Mouse (Mus musculus) stomach, postnatal 0 days (tissue): ENCODE results near the gene Abhd17c. TPM values are rescaled to one million over a fixed set of nuclear protein-coding genes. Genes with fewer than 3 reads are reported as not detected.

Experiments used
- ATAC-seq: fragments of 200-750 bp; cut with Nextera tagmentation; 2 replicates; pipeline ENCODE4 v1.8.0; 2017; ENCODE audit not compliant: low FRiP score, low TSS enrichment
- DNase-seq: peaks from one replicate; pipeline ENCODE4 v3.0.0-alpha.2; 2016; ENCODE audit warnings: low spot score
- H3K27ac ChIP-seq: fragments of 300-500 bp; sonication (generic); replicated peaks from 2 replicates; pipeline ENCODE4 v1.5.1; 2014; ENCODE audit warnings: mild to moderate bottlenecking, control low read depth
- H3K27me3 ChIP-seq: fragments of 300-500 bp; sonication (generic); 2 replicates; pipeline ENCODE4 v1.6.1; 2014; ENCODE audit warnings: low read length; ENCODE audit not compliant: control insufficient read depth, insufficient read depth
- H3K36me3 ChIP-seq: fragments of 300-500 bp; sonication (generic); 2 replicates; pipeline ENCODE4 v1.6.1; 2014; ENCODE audit warnings: low read length, mixed read lengths; ENCODE audit not compliant: control insufficient read depth, insufficient read depth
- H3K4me1 ChIP-seq: fragments of 300-500 bp; sonication (generic); replicated peaks from 2 replicates; pipeline ENCODE4 v1.6.1; 2014; ENCODE audit warnings: antibody characterized with exemption; ENCODE audit not compliant: control insufficient read depth, insufficient read depth
- H3K4me2 ChIP-seq: fragments of 300-500 bp; sonication (generic); replicated peaks from 2 replicates; pipeline ENCODE4 v1.6.1; 2014; ENCODE audit warnings: low read depth, mild to moderate bottlenecking, control low read depth, moderate library complexity
- H3K4me3 ChIP-seq: fragments of 300-500 bp; sonication (generic); 2 replicates; pipeline ENCODE4 v1.5.1; 2014; ENCODE audit warnings: low read depth, low read length, control low read depth
- H3K9ac ChIP-seq: fragments of 300-500 bp; sonication (generic); 2 replicates; pipeline ENCODE4 v1.6.1; 2014; ENCODE audit warnings: mild to moderate bottlenecking, low read length, control low read depth, mixed read lengths
- H3K9me3 ChIP-seq: fragments of 300-500 bp; sonication (generic); 2 replicates; pipeline ENCODE4 v1.6.1; 2016; ENCODE audit warnings: low read length; ENCODE audit not compliant: control insufficient read depth
- CTCF ChIP-seq: IDR thresholded peaks from 2 replicates; pipeline ENCODE4 v1.5.1; 2016; ENCODE audit warnings: antibody characterized with exemption, low read depth, mild to moderate bottlenecking, moderate library complexity
- EP300 ChIP-seq: optimal IDR thresholded peaks from 2 replicates; pipeline ENCODE3; 2016; ENCODE audit warnings: antibody characterized with exemption
- WGBS: fragments of 180-500 bp; shearing (Covaris S2); extraction: QIAGEN DNeasy Blood & Tissue Kit; methylation state at CpG from one replicate; pipeline ENCODE4 v1.1.7; 2014; 5-methylcytosine and 5-hydroxymethylcytosine counted together
- polyA plus RNA-seq: library from polyadenylated mRNA; unstranded; fragments of >200 nt; fragmentation: Nextera tagmentation; extraction: Ambion mirVana; gene quantifications from 2 replicates; pipeline ENCODE4 v1.2.1, GENCODE M21; 2015

The Abhd17c gene
- polyA plus RNA-seq, 1 experiment from 2014 or later: 59.7 TPM

- no peak overlapping the region for H3K9ac ChIP-seq
- WGBS: 53% methylated on average over 2 of the region's 2 CpGs
- no peak overlapping the region for H3K27ac ChIP-seq
- TF ChIP-seq EP300 (no peak), CTCF (no peak)
- H3K4me1 ChIP-seq: no peaks in the 10 kb centered on the region
- H3K27me3 ChIP-seq: no peaks in the 10 kb centered on the region
- no peaks in the 10 kb centered on the region for H3K36me3 ChIP-seq
- H3K9me3 ChIP-seq: no peaks in the 10 kb centered on the region
- no peak overlapping the region for H3K4me2 ChIP-seq
- DNase-seq (no peak), ATAC-seq (no peak)
- no peak overlapping the region for H3K4me3 ChIP-seq
Observed at GRCm38 (mm10) chr7:84164419-84164818, 12.7 kb upstream of the Abhd17c start.

DNA sequence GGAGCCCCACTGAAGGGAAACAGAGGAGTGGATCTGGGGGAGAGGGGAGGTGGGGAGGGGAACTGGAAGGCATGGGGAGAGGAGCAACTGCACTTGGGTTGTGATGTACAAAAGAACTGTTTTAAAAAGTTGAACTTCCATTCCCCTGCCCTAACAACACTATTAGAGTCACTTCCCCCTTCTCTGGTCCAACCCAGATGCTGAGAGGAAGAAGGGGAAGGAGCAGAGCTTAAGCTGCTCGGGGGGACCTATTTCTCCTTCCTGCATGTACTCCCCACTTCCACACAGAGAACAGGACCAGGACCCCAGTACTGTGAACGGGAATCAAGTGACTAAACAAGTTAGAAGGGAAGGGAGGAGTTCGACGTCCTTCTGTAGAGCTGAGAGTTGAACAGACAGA is 11.9 kb upstream of the Abhd17c start:
- H3K4me1 ChIP-seq: no peaks in the 10 kb centered on the region
- TF ChIP-seq EP300 (no peak), CTCF (no peak)
- no peak for ATAC-seq

GRCm38 (mm10) chr7:84159414-84159813 is 7.7 kb upstream of the Abhd17c start:
- no peak overlapping the region for H3K27ac ChIP-seq
- DNase-seq (no peak), ATAC-seq (no peak)
- no peaks in the 10 kb centered on the region for H3K4me1 ChIP-seq
- H3K27me3 ChIP-seq: no peaks in the 10 kb centered on the region
- WGBS: 66% methylated on average over 2 of the region's 2 CpGs
- H3K4me2 ChIP-seq: no peak overlapping the region
- TF ChIP-seq CTCF: no peak
- TF ChIP-seq EP300: no peak
- H3K9me3 ChIP-seq: no peaks in the 10 kb centered on the region
- H3K4me3 ChIP-seq: no peak overlapping the region
- no peaks in the 10 kb centered on the region for H3K36me3 ChIP-seq
- no peak overlapping the region for H3K9ac ChIP-seq

More for the DNA sequence above, 11.9 kb upstream of the Abhd17c start:
- Histone ChIP-seq H3K27me3 (no peaks in the 10 kb centered on the region), H3K4me2 (no peak overlapping the region), H3K9me3 (no peaks in the 10 kb centered on the region), H3K4me3 (no peak overlapping the region), H3K36me3 (no peaks in the 10 kb centered on the region), H3K9ac (no peak overlapping the region), H3K27ac (no peak overlapping the region)
- 54% methylated on average over 4 of the region's 4 CpGs for WGBS
- no peak for DNase-seq

GRCm38 (mm10) chr7:84153821-84154220 is 2.1 kb upstream of the Abhd17c start:
- Histone ChIP-seq H3K4me1 (no peaks in the 10 kb centered on the region; the same call in 1 of the 2 replicates), H3K4me3 (no peak overlapping the region), H3K27ac (no peak overlapping the region), H3K9ac (no peak overlapping the region), H3K4me2 (no peak overlapping the region), H3K9me3 (no peaks in the 10 kb centered on the region), H3K27me3 (no peaks in the 10 kb centered on the region), H3K36me3 (no peaks in the 10 kb centered on the region)
- no peak for TF ChIP-seq EP300
- no peak for DNase-seq
- WGBS: 82% methylated on average over 4 of the region's 4 CpGs
- ATAC-seq: no peak

DNA sequence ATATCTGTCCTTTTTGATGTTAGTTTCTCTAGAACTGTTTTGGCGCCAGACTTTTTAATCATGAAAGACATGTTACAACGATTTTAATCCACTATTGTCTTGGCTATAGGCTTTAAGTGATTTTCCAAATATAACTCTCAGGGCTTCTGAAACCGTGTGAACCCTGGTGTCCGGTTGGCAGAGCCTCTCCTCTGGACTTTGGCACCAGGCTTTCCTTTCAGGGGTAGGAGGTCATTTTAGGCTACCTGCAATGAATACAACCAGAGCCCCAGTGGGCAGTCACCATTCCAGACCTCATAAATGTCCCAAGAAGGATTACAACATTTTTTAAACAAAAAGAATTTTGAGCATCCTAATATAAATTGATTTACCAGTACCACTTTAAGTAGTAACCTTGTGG is 1.1 kb upstream of the Abhd17c start:
- DNase-seq: no peak
- no peak overlapping the region for H3K4me2 ChIP-seq
- no peak for ATAC-seq
- no peaks in the 10 kb centered on the region for H3K36me3 ChIP-seq
- no peaks in the 10 kb centered on the region for H3K27me3 ChIP-seq
- no peak overlapping the region for H3K4me3 ChIP-seq
- no peak overlapping the region for H3K27ac ChIP-seq
- no peaks in the 10 kb centered on the region for H3K9me3 ChIP-seq
- 68% methylated on average over 4 of the region's 4 CpGs for WGBS
- TF ChIP-seq CTCF (no peak), EP300 (no peak)
- H3K9ac ChIP-seq: no peak overlapping the region
- no peaks in the 10 kb centered on the region; the same call in 1 of the 2 replicates for H3K4me1 ChIP-seq

- H3K9me3 ChIP-seq: no peaks in the 10 kb centered on the region
- TF ChIP-seq EP300 (no peak), CTCF (no peak)
- 59% methylated on average over 6 of the region's 6 CpGs for WGBS
- DNase-seq: no peak
- no peaks in the 10 kb centered on the region for H3K27me3 ChIP-seq
- no peaks in the 10 kb centered on the region for H3K36me3 ChIP-seq
- H3K9ac ChIP-seq: no peak overlapping the region
- H3K4me2 ChIP-seq: peak overlapping the region; percentile 83
- no peak for ATAC-seq
- peak overlapping the region; percentile 79 for H3K4me3 ChIP-seq
- H3K4me1 ChIP-seq: no peaks in the 10 kb centered on the region; the same call in 1 of the 2 replicates
- H3K27ac ChIP-seq: no peak overlapping the region
Observed at GRCm38 (mm10) chr7:84152374-84152773, 681 bp upstream of the Abhd17c start.

DNA sequence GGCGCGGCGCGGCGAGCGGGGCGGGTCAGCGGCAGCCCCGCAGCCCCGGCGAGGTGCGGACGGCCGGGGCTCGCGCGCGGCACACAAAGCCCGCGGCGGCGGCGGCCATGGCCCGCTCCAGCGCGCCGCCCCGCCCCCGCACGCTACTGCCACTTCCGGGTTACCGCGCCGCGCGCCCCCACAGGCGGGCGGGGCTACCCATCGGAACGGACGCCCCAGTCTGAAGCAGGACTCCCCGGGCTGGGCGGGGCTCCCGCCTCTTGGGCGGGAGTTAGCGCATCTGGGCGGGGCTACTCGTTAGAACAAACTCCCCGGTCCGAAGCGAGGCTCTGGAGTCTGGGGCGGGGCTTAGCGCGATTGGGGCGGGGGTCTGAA is 254 bp upstream of the Abhd17c start:
- Histone ChIP-seq H3K4me3 (peak overlapping the region; percentile 79), H3K36me3 (no peaks in the 10 kb centered on the region), H3K27ac (peak overlapping the region; percentile 95), H3K9ac (peak overlapping the region; percentile 93), H3K27me3 (no peaks in the 10 kb centered on the region), H3K4me1 (no peaks in the 10 kb centered on the region; the same call in 1 of the 2 replicates), H3K4me2 (peak overlapping the region; percentile 83), H3K9me3 (no peaks in the 10 kb centered on the region)
- DNase-seq: peak; percentile 97
- TF ChIP-seq CTCF (no peak), EP300 (no peak)
- peak; percentile 95 for ATAC-seq
- 0% methylated on average over 38 of the region's 55 CpGs for WGBS
